Mouse (Mus musculus) brain, embryonic 14.5 days (tissue): ENCODE data around the gene Asic1.

ENCODE experiments used
- CTCF ChIP-seq: fragments of 200-500 bp; IDR thresholded peaks from 2 replicates; pipeline ENCODE4 v1.5.1; 2012; ENCODE audit warnings: inconsistent platforms, mild to moderate bottlenecking, moderate library complexity, borderline replicate concordance; ENCODE audit not compliant: insufficient read depth, insufficient read length; ENCODE audit errors: extremely low read depth
- POLR2A ChIP-seq: fragments of 200-500 bp; IDR thresholded peaks from 2 replicates; pipeline ENCODE4 v1.6.1; 2012; ENCODE audit warnings: mild to moderate bottlenecking, inconsistent platforms, borderline replicate concordance; ENCODE audit not compliant: poor library complexity, insufficient read depth, insufficient read length, severe bottlenecking; ENCODE audit errors: extremely low read depth

DNA sequence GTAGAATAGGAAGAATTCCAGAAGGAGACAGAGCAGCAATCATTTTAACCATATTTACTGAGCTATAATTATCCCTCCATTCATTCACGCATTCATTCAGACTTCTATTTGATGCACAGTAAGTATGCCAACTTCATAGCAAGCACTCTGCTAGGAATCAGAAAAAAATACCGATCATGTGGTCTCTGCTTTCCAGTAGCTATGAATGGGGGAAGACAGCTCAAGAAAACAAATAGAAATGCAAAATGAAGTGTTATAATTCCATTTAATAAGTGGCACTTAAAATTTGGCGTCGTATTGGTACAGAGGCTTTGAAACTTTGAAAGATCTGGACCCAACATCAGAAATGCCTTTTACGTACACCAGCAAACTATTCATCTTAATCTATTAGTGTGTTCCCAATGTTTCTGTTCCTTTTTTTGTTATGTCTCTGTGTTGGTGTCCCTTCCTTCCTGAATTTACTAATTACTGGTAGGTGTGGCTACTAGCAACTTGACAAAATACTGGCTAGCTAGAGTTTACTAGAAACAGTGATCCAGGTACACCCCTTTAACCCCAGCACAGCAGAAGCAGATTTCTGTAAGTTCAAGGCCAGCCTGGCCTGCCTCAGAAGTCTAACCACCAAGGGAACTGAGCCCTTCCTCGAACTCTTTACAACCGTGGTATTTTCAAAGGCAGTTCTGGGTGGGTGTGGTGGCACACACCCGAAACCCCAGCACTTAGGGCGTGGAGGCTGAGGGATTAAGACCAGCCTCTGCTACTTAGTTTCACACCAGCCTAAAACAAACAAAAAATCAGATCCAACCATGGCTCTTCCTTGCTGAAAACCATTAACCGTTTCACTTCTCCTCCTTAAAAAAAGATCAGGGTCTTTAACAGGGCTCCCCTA, 17.9 kb upstream of the Asic1 start:
- TF ChIP-seq POLR2A (no peak), CTCF (no peak)
